Mouse (Mus musculus) cerebellum, adult 11 months (tissue): ENCODE measurements around the gene Pttg1.

Experiments
- DNase-seq: peaks from one replicate; pipeline ENCODE4 v3.0.0; 2022

The Pttg1 gene

DNA sequence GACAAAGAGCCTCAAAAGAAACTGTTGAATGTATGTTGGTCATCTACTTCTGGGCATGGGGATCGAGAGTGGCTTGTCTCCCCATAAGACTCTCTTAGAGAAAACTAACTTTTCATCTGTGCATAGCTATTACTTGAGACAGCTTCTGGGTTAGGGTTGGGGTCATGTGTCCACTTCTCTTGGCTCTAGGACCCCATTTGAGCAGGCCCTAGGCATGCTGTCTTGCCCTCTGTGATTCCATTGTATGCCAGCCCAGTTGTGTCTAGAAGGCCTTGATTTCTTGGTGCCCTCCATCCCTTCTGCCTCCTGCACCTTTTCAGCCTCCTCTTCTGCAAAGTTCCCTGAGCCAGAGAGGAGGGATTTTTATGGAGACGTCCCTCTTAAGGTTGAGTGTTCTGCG, 54.2 kb downstream of the Pttg1 start:
- DNase-seq, result no peak
